24 mouse cellular contexts compared by ENCODE assay signal in genomic region chr4:139100326-139100725, GRCm38 (mm10). TPM values are rescaled to one million over a fixed set of nuclear protein-coding genes. Genes with fewer than 3 reads are reported as not detected.
"Had no signal": no experiment of that assay in that cellular context is flagged by ENCODE, and none has a peak within 500 bp of the region (broad histone marks: within the 10 kb centered on the region; RNA-seq: fewer than 3 reads in every experiment).

No protein-coding gene starts in this region.

- H3K4me1 ChIP-seq: midbrain, embryonic 10.5 days had no signal

- H3K27me3 ChIP-seq: neural tube, embryonic 15.5 days; stomach, embryonic 15.5 days had no signal

- H3K4me3 ChIP-seq: midbrain, embryonic 10.5 days; midbrain, embryonic 12.5 days; myocyte; neural tube, embryonic 13.5 days; neural tube, embryonic 15.5 days; stomach, embryonic 15.5 days had no signal

- H3K27ac ChIP-seq: midbrain, embryonic 10.5 days; midbrain, embryonic 12.5 days; neural tube, embryonic 13.5 days; neural tube, embryonic 15.5 days; stomach, embryonic 15.5 days; stomach, postnatal 0 days had no signal

- H3K9me3 ChIP-seq: neural tube, embryonic 13.5 days; neural tube, embryonic 15.5 days; stomach, embryonic 15.5 days had no signal

- H3K9ac ChIP-seq: lung, embryonic 14.5 days; midbrain, embryonic 12.5 days; neural tube, embryonic 13.5 days; neural tube, embryonic 15.5 days; stomach, embryonic 15.5 days had no signal

- DNase-seq: lung, adult 18-20 months; lung, embryonic 14.5 days; lung, postnatal 10 days; lung, postnatal 4 days; midbrain, embryonic 14.5 days; retina, postnatal 1 day; right cerebral cortex, adult 18-20 months; right cerebral cortex, postnatal 25 days; right cerebral cortex, postnatal 4 days; spleen, adult 18-20 months; thymus, adult 2 months; thymus, postnatal 25 days; thymus, postnatal 4 days had no signal

RNA-seq across cellular contexts. Expression of gene Nbl1, which starts 7.5 kb away (rescaled TPM):
- total RNA-seq: megakaryocyte-erythroid progenitor cell, adult 5-6 weeks had no signal

RNA-seq across cellular contexts. Expression of gene Htr6, which starts 25.0 kb away (rescaled TPM):
- total RNA-seq: megakaryocyte, adult 5-6 weeks; megakaryocyte-erythroid progenitor cell, adult 5-6 weeks had no signal
- polyA plus RNA-seq: liver, embryonic 16.5 days; lung, embryonic 14.5 days; lung, embryonic 16.5 days; midbrain, embryonic 10.5 days; midbrain, embryonic 12.5 days; stomach, embryonic 15.5 days; stomach, postnatal 0 days; thymus, adult 2 months had no signal
